Mouse (Mus musculus): ENCODE measurements around the gene Opcml. TPM values are rescaled to one million over a fixed set of nuclear protein-coding genes. Genes with fewer than 3 reads are reported as not detected.

Opcml gene
- polyA plus RNA-seq, 1 experiment, result 0.08 TPM

- no peaks in the 10 kb centered on the region for H3K36me3 ChIP-seq (ENCODE audit: control insufficient read depth, insufficient read depth, low read length)
- H3K27me3 ChIP-seq (replicated peaks; ENCODE audit: control insufficient read depth, insufficient read depth, low read length), result no peaks in the 10 kb centered on the region
- DNase-seq, result no peak
- no peak overlapping the region for H3K4me3 ChIP-seq (ENCODE audit: insufficient read depth, low read depth, low read length)
- no peak overlapping the region for H3K27ac ChIP-seq (ENCODE audit: insufficient read depth, low read depth, low read length)
- no peaks in the 10 kb centered on the region for H3K4me1 ChIP-seq (ENCODE audit: control insufficient read depth, insufficient read depth, low read length)
- WGBS, result 76% methylated on average over 6 of the region's 6 CpGs
- no peak for TF ChIP-seq POLR2A (IDR thresholded peaks at IDR 0.05; ENCODE audit: low read depth, low read length)
- no peak for TF ChIP-seq CTCF (conservative IDR thresholded peaks at IDR 0.05; ENCODE audit: insufficient read depth, insufficient read length, low read depth, low read length)
Measured at GRCm38 (mm10) chr9:28681252-28682037, 890.9 kb downstream of the Opcml start.

DNA sequence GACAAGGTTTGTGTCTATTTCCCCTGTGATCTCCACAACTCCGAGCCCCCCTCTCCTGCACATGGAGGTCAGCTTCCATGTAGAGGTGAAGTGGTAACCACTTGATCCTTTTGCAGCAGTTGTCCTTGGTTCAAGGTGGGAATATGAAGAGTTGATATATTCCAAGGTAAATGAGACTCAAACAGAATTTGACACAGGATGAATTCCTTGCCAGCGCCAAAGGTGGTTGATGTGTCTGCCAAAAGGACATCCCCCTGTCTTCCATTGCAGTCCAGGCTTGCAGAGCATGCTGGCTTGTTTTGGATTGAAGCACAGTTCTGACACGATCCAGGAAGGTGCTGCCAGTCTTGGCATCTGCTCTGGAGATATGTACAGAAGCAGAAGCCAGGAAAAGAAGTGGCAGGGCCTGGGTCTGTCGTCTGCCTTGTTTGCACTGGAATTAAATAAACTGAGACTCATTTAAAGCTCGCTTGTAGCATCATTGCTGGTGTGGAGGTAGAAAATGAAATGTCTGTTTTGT, 893.4 kb downstream of the Opcml start:
- no peak overlapping the region for H3K27ac ChIP-seq (ENCODE audit: insufficient read depth, low read depth, low read length)
- no peaks in the 10 kb centered on the region for H3K36me3 ChIP-seq (ENCODE audit: control insufficient read depth, insufficient read depth, low read length)
- no peak for TF ChIP-seq POLR2A (IDR thresholded peaks at IDR 0.05; ENCODE audit: low read depth, low read length)
- no peak for TF ChIP-seq CTCF (conservative IDR thresholded peaks at IDR 0.05; ENCODE audit: insufficient read depth, insufficient read length, low read depth, low read length)
- 78% methylated on average over 5 of the region's 5 CpGs for WGBS
- no peak for DNase-seq
- no peak overlapping the region for H3K4me3 ChIP-seq (ENCODE audit: insufficient read depth, low read depth, low read length)
- no peaks in the 10 kb centered on the region for H3K4me1 ChIP-seq (ENCODE audit: control insufficient read depth, insufficient read depth, low read length)
- H3K27me3 ChIP-seq (replicated peaks; ENCODE audit: control insufficient read depth, insufficient read depth, low read length), result no peaks in the 10 kb centered on the region

- no peak overlapping the region for H3K27ac ChIP-seq (ENCODE audit: insufficient read depth, low read depth, low read length)
- 56% methylated on average over 7 of the region's 7 CpGs for WGBS
- no peaks in the 10 kb centered on the region for H3K4me1 ChIP-seq (ENCODE audit: control insufficient read depth, insufficient read depth, low read length)
- H3K27me3 ChIP-seq (replicated peaks; ENCODE audit: control insufficient read depth, insufficient read depth, low read length), result no peaks in the 10 kb centered on the region; the same call in 1 of the 2 replicates
- DNase-seq, result no peak
- no peak overlapping the region for H3K4me3 ChIP-seq (ENCODE audit: insufficient read depth, low read depth, low read length)
- H3K36me3 ChIP-seq (ENCODE audit: control insufficient read depth, insufficient read depth, low read length), result no peaks in the 10 kb centered on the region
- TF ChIP-seq POLR2A (IDR thresholded peaks at IDR 0.05; ENCODE audit: low read depth, low read length), result no peak
- TF ChIP-seq CTCF (conservative IDR thresholded peaks at IDR 0.05; ENCODE audit: insufficient read depth, insufficient read length, low read depth, low read length), result no peak
Measured at GRCm38 (mm10) chr9:28686942-28687611, 896.5 kb downstream of the Opcml start.

DNA sequence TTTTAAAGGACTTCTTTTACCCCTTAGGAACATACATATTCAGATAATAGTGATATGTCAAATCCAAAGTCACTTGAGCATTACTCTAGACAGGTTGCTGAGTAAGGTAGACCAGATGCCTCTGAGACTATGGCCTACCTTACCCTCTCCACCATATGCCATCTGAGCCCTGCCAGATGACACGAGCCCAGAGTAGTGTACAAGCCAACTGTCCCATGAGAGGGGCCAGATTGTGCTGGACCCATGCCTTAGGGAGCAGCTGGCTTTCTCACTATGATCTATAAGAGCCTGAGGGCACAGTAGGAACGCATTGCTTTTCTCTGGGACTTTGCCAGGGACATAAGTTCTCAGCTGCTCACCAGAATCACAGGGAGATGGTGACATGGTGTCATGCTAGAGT, 899.6 kb downstream of the Opcml start:
- H3K4me1 ChIP-seq (ENCODE audit: control insufficient read depth, insufficient read depth, low read length), result no peaks in the 10 kb centered on the region
- 65% methylated on average over 2 of the region's 2 CpGs for WGBS
- no peak for DNase-seq
- H3K36me3 ChIP-seq (ENCODE audit: control insufficient read depth, insufficient read depth, low read length), result no peaks in the 10 kb centered on the region
- no peaks in the 10 kb centered on the region; the same call in 1 of the 2 replicates for H3K27me3 ChIP-seq (replicated peaks; ENCODE audit: control insufficient read depth, insufficient read depth, low read length)
- TF ChIP-seq POLR2A (IDR thresholded peaks at IDR 0.05; ENCODE audit: low read depth, low read length) (no peak), CTCF (conservative IDR thresholded peaks at IDR 0.05; ENCODE audit: insufficient read depth, insufficient read length, low read depth, low read length) (no peak)
- no peak overlapping the region for H3K27ac ChIP-seq (ENCODE audit: insufficient read depth, low read depth, low read length)
- no peak overlapping the region for H3K4me3 ChIP-seq (ENCODE audit: insufficient read depth, low read depth, low read length)

DNA sequence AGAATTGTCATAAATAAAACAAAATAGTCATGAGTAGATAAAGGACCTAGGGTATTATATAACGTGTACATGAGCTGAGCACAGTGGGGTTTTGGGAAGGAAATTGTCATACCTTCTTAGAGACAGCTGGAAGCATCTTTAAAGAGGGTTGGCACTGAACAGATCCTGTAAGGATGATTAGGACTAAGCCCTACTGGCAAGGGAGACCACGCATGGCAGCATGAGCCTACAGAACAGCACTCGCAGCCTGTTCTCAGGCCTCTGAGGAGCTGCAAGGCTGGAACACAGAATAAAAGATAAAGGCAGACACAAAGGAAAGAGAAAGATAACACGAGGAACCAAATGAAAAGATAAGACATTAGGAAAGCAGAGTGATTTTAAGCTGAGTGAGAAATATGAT, 915.2 kb downstream of the Opcml start:
- Histone ChIP-seq H3K4me3 (ENCODE audit: insufficient read depth, low read depth, low read length) (no peak overlapping the region), H3K36me3 (ENCODE audit: control insufficient read depth, insufficient read depth, low read length) (no peaks in the 10 kb centered on the region), H3K4me1 (ENCODE audit: control insufficient read depth, insufficient read depth, low read length) (no peaks in the 10 kb centered on the region), H3K27me3 (replicated peaks; ENCODE audit: control insufficient read depth, insufficient read depth, low read length) (no peaks in the 10 kb centered on the region), H3K27ac (ENCODE audit: insufficient read depth, low read depth, low read length) (no peak overlapping the region)
- TF ChIP-seq POLR2A (IDR thresholded peaks at IDR 0.05; ENCODE audit: low read depth, low read length), result no peak
- no peak for TF ChIP-seq CTCF (conservative IDR thresholded peaks at IDR 0.05; ENCODE audit: insufficient read depth, insufficient read length, low read depth, low read length)
- whole genome bisulfite sequencing, result 83% methylated on average over 4 of the region's 4 CpGs
- DNase-seq, result no peak

- Histone ChIP-seq H3K4me1 (ENCODE audit: control insufficient read depth, insufficient read depth, low read length) (no peaks in the 10 kb centered on the region), H3K27ac (ENCODE audit: insufficient read depth, low read depth, low read length) (no peak overlapping the region), H3K4me3 (ENCODE audit: insufficient read depth, low read depth, low read length) (no peak overlapping the region), H3K36me3 (ENCODE audit: control insufficient read depth, insufficient read depth, low read length) (no peaks in the 10 kb centered on the region), H3K27me3 (replicated peaks; ENCODE audit: control insufficient read depth, insufficient read depth, low read length) (no peaks in the 10 kb centered on the region)
- TF ChIP-seq CTCF (conservative IDR thresholded peaks at IDR 0.05; ENCODE audit: insufficient read depth, insufficient read length, low read depth, low read length) (no peak), POLR2A (IDR thresholded peaks at IDR 0.05; ENCODE audit: low read depth, low read length) (no peak)
- WGBS, result 90% methylated on average over 2 of the region's 2 CpGs
- no peak for DNase-seq
Measured at GRCm38 (mm10) chr9:28714544-28714943, 924.0 kb downstream of the Opcml start.

DNA sequence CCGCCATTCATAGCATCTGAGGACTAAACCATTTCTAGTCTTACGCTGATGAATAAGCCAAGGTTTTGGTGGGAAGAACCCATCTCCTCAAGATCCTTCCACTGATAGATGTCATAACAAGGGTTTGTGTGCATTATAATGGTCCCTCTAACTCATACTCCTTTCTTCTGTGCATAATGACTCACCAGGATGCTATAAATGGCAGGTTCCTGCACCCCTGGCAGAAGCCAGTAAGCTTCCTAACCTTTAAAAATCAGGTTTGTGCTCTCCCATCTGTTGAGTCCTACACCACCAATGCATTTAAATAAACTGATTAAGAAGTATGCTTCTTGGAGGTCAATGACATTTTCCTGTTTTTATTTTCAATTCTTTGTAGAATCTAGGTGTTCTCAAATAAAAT, 929.6 kb downstream of the Opcml start:
- H3K4me1 ChIP-seq (ENCODE audit: control insufficient read depth, insufficient read depth, low read length), result no peaks in the 10 kb centered on the region
- 88% methylated on average over 2 of the region's 2 CpGs for WGBS
- no peaks in the 10 kb centered on the region for H3K27me3 ChIP-seq (replicated peaks; ENCODE audit: control insufficient read depth, insufficient read depth, low read length)

More for the DNA sequence above, 929.6 kb downstream of the Opcml start:
- Histone ChIP-seq H3K4me3 (ENCODE audit: insufficient read depth, low read depth, low read length) (no peak overlapping the region), H3K36me3 (ENCODE audit: control insufficient read depth, insufficient read depth, low read length) (no peaks in the 10 kb centered on the region), H3K27ac (ENCODE audit: insufficient read depth, low read depth, low read length) (no peak overlapping the region)
- DNase-seq, result no peak
- TF ChIP-seq CTCF (conservative IDR thresholded peaks at IDR 0.05; ENCODE audit: insufficient read depth, insufficient read length, low read depth, low read length) (no peak), POLR2A (IDR thresholded peaks at IDR 0.05; ENCODE audit: low read depth, low read length) (no peak)
